Mouse (Mus musculus): Measurements from ENCODE around the gene Nbeal2. TPM values are rescaled to one million over a fixed set of nuclear protein-coding genes. Genes with fewer than 3 reads are reported as not detected.
"Not testable (repeated sequence)": the region's sequence is repeated elsewhere in the genome, so short reads cannot be mapped to it uniquely, and the experiment has no call there.

Nbeal2 gene
- polyA plus RNA-seq, 1 experiment from 2014 or later, result 5.0 TPM

DNA sequence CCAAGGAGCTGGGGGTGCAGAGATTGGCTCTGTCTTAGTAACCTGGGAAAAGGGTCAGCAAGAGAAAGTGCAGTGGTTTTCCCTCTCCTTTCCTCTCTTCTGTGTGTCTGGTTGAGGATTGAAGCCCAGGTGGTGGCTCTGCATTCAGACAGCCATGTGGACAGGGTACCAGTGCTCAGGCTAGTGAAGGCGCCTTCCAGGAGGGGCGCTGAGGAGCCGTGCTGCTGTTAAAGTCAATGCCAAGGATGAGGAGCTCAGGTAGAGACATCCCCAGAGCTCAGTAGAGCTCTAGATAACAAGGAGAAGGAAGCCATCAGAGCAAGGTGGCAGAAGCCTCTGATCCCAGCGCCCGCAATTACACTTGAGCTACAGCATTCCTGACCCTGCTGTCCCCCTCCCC lies 33.1 kb upstream of the Nbeal2 start:
- Histone ChIP-seq H3K27me3 (ENCODE audit: insufficient read depth, low read length) (no peaks in the 10 kb centered on the region), H3K4me2 (replicated peaks; ENCODE audit: low read depth, low read length) (no peak overlapping the region), H3K9ac (replicated peaks; ENCODE audit: low read length) (no peak overlapping the region), H3K4me3 (ENCODE audit: low read length) (no peak overlapping the region), H3K36me3 (ENCODE audit: insufficient read depth, low read length) (no peaks in the 10 kb centered on the region), H3K4me1 (ENCODE audit: insufficient read depth, low read length) (peaks cover 52% of the 10 kb centered on the region), H3K9me3 (ENCODE audit: low read length) (no peaks in the 10 kb centered on the region), H3K27ac (ENCODE audit: low read length) (no peak overlapping the region)
- 58% methylated on average over 5 of the region's 5 CpGs for WGBS
- ATAC-seq (ENCODE audit: low FRiP score, low TSS enrichment), result no peak

DNA sequence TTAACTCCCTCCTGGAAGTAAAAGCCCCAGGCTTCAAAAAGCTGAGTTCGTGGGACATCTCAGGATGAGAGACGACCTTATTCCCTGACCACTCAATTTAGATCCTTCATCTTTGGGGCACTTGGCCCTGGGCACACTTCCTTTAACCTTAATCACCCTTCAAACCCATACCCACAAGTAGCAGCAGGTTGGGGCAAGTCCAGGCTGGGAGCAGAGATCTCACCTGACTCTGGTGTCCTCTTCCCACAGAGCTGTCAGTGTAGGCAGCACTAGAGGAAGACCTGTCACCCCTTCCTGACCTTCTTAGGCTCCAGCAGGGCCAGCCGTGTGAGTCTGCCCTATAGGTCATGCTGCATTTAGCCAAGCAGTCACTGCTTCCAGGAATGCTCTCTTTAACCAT lies 32.5 kb upstream of the Nbeal2 start:
- Histone ChIP-seq H3K9me3 (ENCODE audit: low read length) (no peaks in the 10 kb centered on the region), H3K4me2 (replicated peaks; ENCODE audit: low read depth, low read length) (no peak overlapping the region), H3K9ac (replicated peaks; ENCODE audit: low read length) (no peak overlapping the region), H3K27ac (ENCODE audit: low read length) (peak overlapping the region; percentile 98; the same call in 1 of the 2 replicates), H3K4me3 (ENCODE audit: low read length) (no peak overlapping the region), H3K27me3 (ENCODE audit: insufficient read depth, low read length) (no peaks in the 10 kb centered on the region), H3K4me1 (ENCODE audit: insufficient read depth, low read length) (peaks cover 58% of the 10 kb centered on the region), H3K36me3 (ENCODE audit: insufficient read depth, low read length) (no peaks in the 10 kb centered on the region)
- ATAC-seq (ENCODE audit: low FRiP score, low TSS enrichment), result no peak
- 46% methylated on average over 3 of the region's 3 CpGs for WGBS

DNA sequence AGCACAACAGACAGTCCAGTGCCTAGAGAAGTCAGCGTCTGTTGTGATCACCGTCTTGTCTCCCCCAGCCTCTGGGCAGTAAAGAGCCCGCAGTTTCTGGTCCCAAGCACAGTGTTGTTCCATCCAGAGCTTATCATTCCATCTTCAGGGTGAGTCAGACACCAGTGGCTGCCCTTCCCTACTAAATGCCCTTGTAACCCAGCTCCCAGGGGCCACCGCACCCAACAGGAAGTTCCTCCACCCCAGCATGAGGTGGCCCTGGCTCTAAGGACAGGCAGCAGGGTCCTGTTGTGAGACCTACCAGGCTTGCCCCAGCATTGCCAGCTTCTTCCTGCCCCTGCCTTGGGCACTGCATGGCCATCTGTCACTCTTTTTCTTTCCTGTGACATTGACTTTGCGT lies 31.6 kb upstream of the Nbeal2 start:
- Histone ChIP-seq H3K4me2 (replicated peaks; ENCODE audit: low read depth, low read length) (no peak overlapping the region), H3K9ac (replicated peaks; ENCODE audit: low read length) (no peak overlapping the region), H3K4me3 (ENCODE audit: low read length) (no peak overlapping the region), H3K4me1 (ENCODE audit: insufficient read depth, low read length) (peaks cover 62% of the 10 kb centered on the region), H3K27ac (ENCODE audit: low read length) (peak overlapping the region; percentile 98), H3K36me3 (ENCODE audit: insufficient read depth, low read length) (no peaks in the 10 kb centered on the region), H3K9me3 (ENCODE audit: low read length) (no peaks in the 10 kb centered on the region), H3K27me3 (ENCODE audit: insufficient read depth, low read length) (no peaks in the 10 kb centered on the region)
- WGBS, result 78% methylated on average over 5 of the region's 5 CpGs
- ATAC-seq (ENCODE audit: low FRiP score, low TSS enrichment), result no peak

DNA sequence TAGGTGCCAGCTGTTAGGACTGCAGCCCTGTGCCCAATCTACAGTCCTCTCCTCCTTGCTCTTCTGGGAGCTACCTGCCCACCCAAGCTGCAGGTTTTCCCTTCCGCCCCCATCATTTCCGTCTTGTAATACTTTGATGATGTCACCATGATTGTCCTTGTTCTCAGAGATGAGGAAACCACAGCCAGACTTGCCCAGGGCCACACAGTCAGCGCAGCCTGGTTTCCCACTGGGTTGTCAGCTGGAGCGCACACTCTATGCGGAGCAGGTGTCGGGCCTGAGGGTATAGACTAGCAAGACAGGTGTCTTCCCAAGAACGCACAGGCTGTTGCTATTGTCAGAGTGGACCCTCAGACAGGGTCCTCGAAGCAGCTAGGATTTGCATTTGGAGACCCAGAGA lies 31.2 kb upstream of the Nbeal2 start:
- Histone ChIP-seq H3K27ac (ENCODE audit: low read length) (peak overlapping the region; percentile 98), H3K4me3 (ENCODE audit: low read length) (no peak overlapping the region), H3K4me2 (replicated peaks; ENCODE audit: low read depth, low read length) (no peak overlapping the region), H3K4me1 (ENCODE audit: insufficient read depth, low read length) (peaks cover 61% of the 10 kb centered on the region), H3K27me3 (ENCODE audit: insufficient read depth, low read length) (no peaks in the 10 kb centered on the region), H3K9ac (replicated peaks; ENCODE audit: low read length) (no peak overlapping the region), H3K9me3 (ENCODE audit: low read length) (no peaks in the 10 kb centered on the region), H3K36me3 (ENCODE audit: insufficient read depth, low read length) (no peaks in the 10 kb centered on the region)
- WGBS, result 91% methylated on average over 8 of the region's 8 CpGs
- no peak for ATAC-seq (ENCODE audit: low FRiP score, low TSS enrichment)

DNA sequence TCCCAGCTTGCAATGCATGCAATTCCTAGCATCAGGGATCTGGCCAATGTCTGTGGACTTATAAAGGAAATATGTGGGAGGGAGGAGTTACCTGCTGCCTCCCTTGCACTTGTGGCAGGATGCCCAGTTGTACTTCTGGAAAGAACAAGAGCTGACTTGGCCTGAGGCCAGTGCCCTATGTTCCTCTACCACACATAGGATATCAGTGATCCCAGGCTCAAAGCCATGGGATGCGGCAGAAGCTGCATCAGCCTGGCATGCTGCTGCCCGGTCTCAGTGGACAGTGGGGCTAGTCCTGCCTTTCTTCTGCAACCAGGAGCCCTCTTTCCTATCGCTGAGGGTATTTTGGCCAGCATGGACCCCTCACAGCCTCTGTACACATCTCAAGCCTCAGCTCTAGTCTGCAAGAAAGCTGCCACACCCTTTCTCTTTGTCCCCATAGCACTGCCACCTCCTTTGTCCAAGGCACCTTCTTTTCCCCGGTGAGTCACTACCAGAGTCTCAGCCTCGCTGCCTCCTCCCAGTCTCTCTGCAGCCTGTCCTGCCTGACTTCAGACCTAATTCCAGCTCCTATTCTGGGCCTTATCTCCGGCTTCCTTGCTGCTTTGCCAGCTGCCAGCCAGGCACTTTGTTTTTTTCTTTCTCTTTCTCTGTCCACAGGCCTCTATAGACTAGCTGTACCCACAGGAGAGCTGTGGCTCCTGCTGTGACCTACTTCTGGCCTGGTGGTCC lies 30.3 kb upstream of the Nbeal2 start:
- H3K4me2 ChIP-seq (replicated peaks; ENCODE audit: low read depth, low read length), result no peak overlapping the region; the same call in 1 of the 2 replicates
- no peak overlapping the region for H3K4me3 ChIP-seq (ENCODE audit: low read length)
- WGBS, result 77% methylated on average over 6 of the region's 6 CpGs
- peak overlapping the region; percentile 54 for H3K9ac ChIP-seq (replicated peaks; ENCODE audit: low read length)
- peak overlapping the region; percentile 98 for H3K27ac ChIP-seq (ENCODE audit: low read length)
- peaks cover 57% of the 10 kb centered on the region for H3K4me1 ChIP-seq (ENCODE audit: insufficient read depth, low read length)
- no peaks in the 10 kb centered on the region for H3K9me3 ChIP-seq (ENCODE audit: low read length)
- ATAC-seq (ENCODE audit: low FRiP score, low TSS enrichment), result peak; percentile 65
- no peaks in the 10 kb centered on the region for H3K36me3 ChIP-seq (ENCODE audit: insufficient read depth, low read length)
- no peaks in the 10 kb centered on the region for H3K27me3 ChIP-seq (ENCODE audit: insufficient read depth, low read length)

DNA sequence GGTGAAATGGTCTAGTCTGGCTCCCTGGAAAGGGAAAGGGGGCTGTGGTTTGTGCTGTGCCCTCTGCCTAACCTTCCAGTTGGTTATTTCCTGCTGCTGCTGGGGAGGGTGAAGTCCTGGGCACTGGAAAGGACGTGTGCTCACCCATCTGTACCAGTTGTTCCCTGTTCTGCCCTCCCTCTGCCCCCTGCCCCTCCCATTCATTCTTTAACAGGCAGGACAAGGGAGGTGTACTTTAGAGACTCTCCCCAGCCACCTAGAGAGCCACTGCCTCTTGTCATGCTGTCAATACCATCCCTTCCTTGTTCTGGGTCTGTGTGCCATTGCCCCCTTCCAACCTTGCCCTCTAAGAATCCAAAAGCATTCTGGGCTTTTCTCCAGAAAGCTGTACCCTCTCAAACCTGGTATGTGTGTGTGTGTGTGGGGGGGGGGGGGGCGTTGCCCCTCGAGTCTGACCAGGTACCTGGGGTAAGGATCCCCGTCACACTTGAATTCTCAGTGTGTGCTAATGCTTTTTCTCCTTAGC lies 29.7 kb upstream of the Nbeal2 start:
- no peaks in the 10 kb centered on the region for H3K36me3 ChIP-seq (ENCODE audit: insufficient read depth, low read length)
- peaks cover 52% of the 10 kb centered on the region for H3K4me1 ChIP-seq (ENCODE audit: insufficient read depth, low read length)
- peak overlapping the region; percentile 7; the same call in 1 of the 2 replicates for H3K4me2 ChIP-seq (replicated peaks; ENCODE audit: low read depth, low read length)
- WGBS, result 52% methylated on average over 4 of the region's 4 CpGs
- H3K9me3 ChIP-seq (ENCODE audit: low read length), result no peaks in the 10 kb centered on the region
- peak overlapping the region; percentile 54 for H3K9ac ChIP-seq (replicated peaks; ENCODE audit: low read length)
- H3K4me3 ChIP-seq (ENCODE audit: low read length), result no peak overlapping the region
- peak; percentile 92 for ATAC-seq (ENCODE audit: low FRiP score, low TSS enrichment)
- H3K27ac ChIP-seq (ENCODE audit: low read length), result peak overlapping the region; percentile 98
- H3K27me3 ChIP-seq (ENCODE audit: insufficient read depth, low read length), result no peaks in the 10 kb centered on the region

DNA sequence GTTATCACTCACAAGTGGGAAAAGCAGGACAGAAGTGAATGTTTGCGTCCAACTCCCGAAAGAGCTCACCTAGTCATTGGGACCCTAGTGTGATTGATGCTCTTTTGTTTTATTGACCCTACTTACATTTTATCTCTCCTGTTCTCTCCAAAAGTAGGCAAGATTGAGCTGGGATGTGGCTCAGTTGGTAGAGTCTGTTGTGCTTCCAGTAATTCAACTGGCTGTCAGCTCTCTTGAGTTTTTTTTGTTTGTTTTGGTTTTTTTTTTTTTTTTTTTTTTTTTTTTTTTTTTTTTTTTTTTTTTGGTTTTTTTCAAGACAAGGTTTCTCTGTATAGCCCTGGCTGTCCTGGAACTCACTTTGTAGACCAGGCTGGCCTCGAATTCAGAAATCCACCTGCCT lies 28.7 kb upstream of the Nbeal2 start:
- not testable (repeated sequence) for ATAC-seq (ENCODE audit: low FRiP score, low TSS enrichment); H3K4me2 ChIP-seq (replicated peaks; ENCODE audit: low read depth, low read length); H3K9me3 ChIP-seq (ENCODE audit: low read length); H3K27me3 ChIP-seq (ENCODE audit: insufficient read depth, low read length); H3K36me3 ChIP-seq (ENCODE audit: insufficient read depth, low read length); H3K9ac ChIP-seq (replicated peaks; ENCODE audit: low read length); H3K4me3 ChIP-seq (ENCODE audit: low read length)
- H3K4me1 ChIP-seq (ENCODE audit: insufficient read depth, low read length), result peaks cover 57% of the 10 kb centered on the region
- WGBS, result 67% methylated on average over 3 of the region's 3 CpGs
- peak overlapping the region; percentile 98; the same call in 1 of the 2 replicates for H3K27ac ChIP-seq (ENCODE audit: low read length)

DNA sequence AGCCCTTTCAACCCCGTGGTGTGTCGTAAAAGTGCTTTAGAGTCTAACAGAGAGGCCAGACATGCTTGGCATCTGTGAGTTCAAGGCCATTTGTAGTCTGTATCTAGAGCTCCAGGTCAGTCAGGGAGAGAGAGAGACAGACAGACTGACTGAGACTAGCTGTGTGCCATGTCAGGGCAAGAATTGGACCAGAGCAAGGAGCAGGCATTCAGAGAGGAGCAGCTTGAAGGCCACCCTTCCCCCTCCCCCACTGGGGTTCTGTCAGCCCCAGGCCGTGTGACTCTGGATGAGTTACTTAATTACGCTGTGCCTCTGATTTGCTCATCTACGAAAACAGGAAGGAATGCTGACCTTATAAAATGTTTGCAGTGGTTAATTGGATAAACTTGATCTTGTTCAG lies 28.3 kb upstream of the Nbeal2 start:
- H3K4me1 ChIP-seq (ENCODE audit: insufficient read depth, low read length), result peaks cover 62% of the 10 kb centered on the region
- WGBS, result 35% methylated on average over 5 of the region's 5 CpGs
- no peaks in the 10 kb centered on the region for H3K27me3 ChIP-seq (ENCODE audit: insufficient read depth, low read length)
- H3K9me3 ChIP-seq (ENCODE audit: low read length), result no peaks in the 10 kb centered on the region
- no peaks in the 10 kb centered on the region for H3K36me3 ChIP-seq (ENCODE audit: insufficient read depth, low read length)
- ATAC-seq (ENCODE audit: low FRiP score, low TSS enrichment), result no peak
- no peak overlapping the region for H3K4me3 ChIP-seq (ENCODE audit: low read length)
- peak overlapping the region; percentile 57 for H3K27ac ChIP-seq (ENCODE audit: low read length)
- no peak overlapping the region for H3K4me2 ChIP-seq (replicated peaks; ENCODE audit: low read depth, low read length)
- no peak overlapping the region for H3K9ac ChIP-seq (replicated peaks; ENCODE audit: low read length)

DNA sequence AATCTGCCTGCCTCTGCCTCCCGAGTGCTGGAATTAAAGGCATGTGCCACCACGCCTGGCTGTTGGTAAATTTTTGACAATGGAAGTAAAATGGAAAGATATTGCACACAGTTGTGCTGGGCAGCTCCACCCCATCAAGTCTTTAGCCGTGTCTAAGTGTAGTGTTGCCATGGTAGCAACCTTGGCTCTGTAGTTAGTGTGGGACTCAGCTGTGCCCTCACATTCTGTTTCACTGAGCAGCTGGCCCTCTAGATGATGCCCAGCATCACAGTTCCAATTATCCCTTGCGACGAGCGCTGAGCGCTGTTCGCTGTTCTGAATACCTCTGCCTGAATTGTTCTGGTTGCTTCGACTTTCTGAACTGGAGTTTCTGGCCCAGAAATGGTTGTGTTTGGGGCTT lies 27.9 kb upstream of the Nbeal2 start:
- Histone ChIP-seq H3K27ac (ENCODE audit: low read length) (peak overlapping the region; percentile 57), H3K27me3 (ENCODE audit: insufficient read depth, low read length) (no peaks in the 10 kb centered on the region), H3K36me3 (ENCODE audit: insufficient read depth, low read length) (no peaks in the 10 kb centered on the region), H3K9me3 (ENCODE audit: low read length) (no peaks in the 10 kb centered on the region), H3K4me3 (ENCODE audit: low read length) (no peak overlapping the region), H3K4me2 (replicated peaks; ENCODE audit: low read depth, low read length) (no peak overlapping the region), H3K9ac (replicated peaks; ENCODE audit: low read length) (no peak overlapping the region), H3K4me1 (ENCODE audit: insufficient read depth, low read length) (peaks cover 64% of the 10 kb centered on the region)
- WGBS, result 68% methylated on average over 9 of the region's 9 CpGs
- no peak for ATAC-seq (ENCODE audit: low FRiP score, low TSS enrichment)

DNA sequence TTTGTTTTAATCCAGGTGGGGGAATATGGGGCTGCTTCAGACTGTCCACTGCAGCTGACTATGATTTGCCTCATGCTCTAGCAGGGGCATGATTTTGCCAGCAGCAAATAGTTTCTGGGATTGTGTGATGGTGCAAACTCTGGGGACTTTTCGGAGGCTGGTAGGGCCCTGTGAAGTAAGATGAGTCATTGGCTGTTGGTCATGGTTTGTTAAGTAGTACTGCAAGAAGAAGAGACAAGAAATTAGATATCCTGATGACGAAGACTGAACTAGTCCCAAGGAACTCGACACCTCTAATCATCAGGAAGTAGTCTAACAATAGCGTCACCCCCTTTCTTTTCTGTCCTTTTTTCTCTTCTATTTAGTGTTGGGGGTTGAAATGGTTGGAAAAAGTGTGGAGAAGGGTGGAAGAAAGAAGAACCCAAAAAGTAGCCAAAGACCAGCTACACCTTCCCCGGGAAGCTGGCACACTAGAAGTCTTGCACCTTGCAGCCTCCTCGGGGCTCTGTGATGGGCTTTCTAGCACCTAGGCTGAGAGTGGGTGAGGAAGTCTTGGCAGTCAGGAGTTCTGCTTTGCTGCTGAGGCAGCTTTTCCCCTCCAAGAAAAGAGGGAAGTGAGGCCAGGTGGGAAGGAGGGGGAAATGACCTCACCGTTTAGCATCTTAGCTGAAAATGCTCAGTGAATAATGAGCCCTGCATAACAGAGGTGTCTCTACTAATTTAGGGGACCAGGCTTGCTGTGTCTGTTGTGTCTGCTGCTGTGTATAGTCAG lies 27.0 kb upstream of the Nbeal2 start:
- Histone ChIP-seq H3K4me3 (ENCODE audit: low read length) (no peak overlapping the region), H3K36me3 (ENCODE audit: insufficient read depth, low read length) (no peaks in the 10 kb centered on the region), H3K9me3 (ENCODE audit: low read length) (no peaks in the 10 kb centered on the region), H3K27me3 (ENCODE audit: insufficient read depth, low read length) (no peaks in the 10 kb centered on the region), H3K4me2 (replicated peaks; ENCODE audit: low read depth, low read length) (no peak overlapping the region), H3K27ac (ENCODE audit: low read length) (0 out of 2 replicates have a peak overlapping the region, but pooled peaks have one; percentile 38), H3K9ac (replicated peaks; ENCODE audit: low read length) (no peak overlapping the region), H3K4me1 (ENCODE audit: insufficient read depth, low read length) (peaks cover 63% of the 10 kb centered on the region)
- 69% methylated on average over 7 of the region's 7 CpGs for whole genome bisulfite sequencing
- ATAC-seq (ENCODE audit: low FRiP score, low TSS enrichment), result no peak

All from kidney, embryonic 16.5 days (tissue).